Mouse (Mus musculus): ENCODE data around the gene Bcl2l10. TPM values are rescaled to one million over a fixed set of nuclear protein-coding genes. Genes with fewer than 3 reads are reported as not detected.

Bcl2l10 gene
- polyA plus RNA-seq, 1 experiment from 2014 or later, result not detected

GRCm38 (mm10) chr9:75378774-75379173 is 31.2 kb downstream of the Bcl2l10 start:
- H3K9me3 ChIP-seq, result no peaks in the 10 kb centered on the region
- WGBS, result 82% methylated on average over 2 of the region's 2 CpGs
- H3K36me3 ChIP-seq, result no peaks in the 10 kb centered on the region
- H3K27ac ChIP-seq, result no peak overlapping the region
- no peak overlapping the region for H3K4me2 ChIP-seq
- H3K4me3 ChIP-seq, result no peak overlapping the region
- no peaks in the 10 kb centered on the region for H3K4me1 ChIP-seq
- no peak for ATAC-seq (ENCODE audit: insufficient number of reproducible peaks, low FRiP score, low TSS enrichment, low read depth)
- no peak overlapping the region for H3K9ac ChIP-seq
- H3K27me3 ChIP-seq, result no peaks in the 10 kb centered on the region

GRCm38 (mm10) chr9:75382825-75383224 is 35.3 kb downstream of the Bcl2l10 start:
- ATAC-seq (ENCODE audit: insufficient number of reproducible peaks, low FRiP score, low TSS enrichment, low read depth), result no peak
- Histone ChIP-seq H3K9ac (no peak overlapping the region), H3K4me3 (no peak overlapping the region), H3K27me3 (no peaks in the 10 kb centered on the region), H3K36me3 (peaks cover 14% of the 10 kb centered on the region), H3K9me3 (no peaks in the 10 kb centered on the region), H3K4me1 (no peaks in the 10 kb centered on the region), H3K27ac (no peak overlapping the region), H3K4me2 (no peak overlapping the region)
- 86% methylated on average over 14 of the region's 14 CpGs for WGBS

DNA sequence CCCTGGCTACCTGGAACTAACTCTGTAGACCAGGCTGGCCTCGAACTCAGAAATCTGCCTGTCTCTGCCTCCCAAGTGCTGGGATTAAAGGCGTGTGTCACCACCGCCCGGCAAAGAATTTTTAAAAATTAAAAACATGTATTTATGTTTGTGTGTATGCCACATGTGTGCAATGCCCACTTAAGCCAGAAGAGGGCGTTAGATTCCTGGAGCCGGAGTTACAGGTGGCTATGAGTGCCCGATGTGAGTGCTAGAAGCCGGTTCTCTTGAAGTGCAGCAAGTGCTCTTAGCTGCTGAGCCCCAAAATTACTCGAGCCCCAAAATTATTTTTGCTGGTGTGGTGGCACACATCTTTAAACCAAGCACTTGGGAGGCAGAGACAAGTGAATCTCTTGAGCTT is 36.2 kb downstream of the Bcl2l10 start:
- H3K4me1 ChIP-seq, result no peaks in the 10 kb centered on the region
- H3K9me3 ChIP-seq, result no peaks in the 10 kb centered on the region
- H3K27ac ChIP-seq, result no peak overlapping the region
- ATAC-seq (ENCODE audit: insufficient number of reproducible peaks, low FRiP score, low TSS enrichment, low read depth), result no peak
- no peak overlapping the region for H3K4me2 ChIP-seq
- no peak overlapping the region for H3K9ac ChIP-seq
- no peaks in the 10 kb centered on the region for H3K27me3 ChIP-seq
- peaks cover 20% of the 10 kb centered on the region for H3K36me3 ChIP-seq
- 85% methylated on average over 9 of the region's 9 CpGs for WGBS
- no peak overlapping the region for H3K4me3 ChIP-seq

DNA sequence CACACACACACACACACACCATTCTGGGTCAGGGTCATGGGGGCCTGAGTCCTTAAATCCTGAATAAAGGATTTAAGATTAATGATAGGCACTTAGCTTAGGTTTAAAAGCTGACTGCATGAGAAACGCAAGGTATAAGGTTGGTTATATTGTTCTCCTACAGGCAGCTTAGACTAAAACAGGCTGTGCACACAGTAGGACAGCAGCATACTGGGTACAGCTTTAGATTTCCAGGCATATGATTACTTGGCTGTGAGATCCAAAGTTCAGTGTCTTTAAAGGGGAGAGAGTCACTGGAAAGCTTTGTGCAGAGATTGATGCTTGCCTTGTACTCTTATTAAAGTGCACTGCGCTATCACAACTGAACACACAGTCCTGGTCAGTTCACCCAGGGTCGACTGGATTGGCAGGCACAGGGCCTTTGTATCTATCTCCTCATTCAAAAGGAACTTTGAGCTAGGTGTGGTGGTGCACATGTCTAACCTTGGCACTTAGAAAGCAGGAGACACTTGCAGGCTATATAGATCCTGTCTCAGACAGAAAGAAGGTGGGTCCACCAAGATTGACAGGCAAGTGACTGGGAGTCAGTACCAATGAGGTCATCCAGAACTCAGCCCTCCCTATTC is 36.9 kb downstream of the Bcl2l10 start:
- ATAC-seq (ENCODE audit: insufficient number of reproducible peaks, low FRiP score, low TSS enrichment, low read depth), result no peak
- WGBS, result 86% methylated on average over 3 of the region's 3 CpGs
- Histone ChIP-seq H3K4me3 (no peak overlapping the region), H3K9ac (no peak overlapping the region), H3K27me3 (no peaks in the 10 kb centered on the region), H3K4me2 (no peak overlapping the region), H3K27ac (no peak overlapping the region), H3K36me3 (peaks cover 27% of the 10 kb centered on the region), H3K4me1 (no peaks in the 10 kb centered on the region), H3K9me3 (no peaks in the 10 kb centered on the region)

- no peak for ATAC-seq (ENCODE audit: insufficient number of reproducible peaks, low FRiP score, low TSS enrichment, low read depth)
- H3K9me3 ChIP-seq, result no peaks in the 10 kb centered on the region
- H3K4me1 ChIP-seq, result no peaks in the 10 kb centered on the region
- peaks cover 34% of the 10 kb centered on the region for H3K36me3 ChIP-seq
- no peak overlapping the region for H3K4me3 ChIP-seq
- H3K9ac ChIP-seq, result no peak overlapping the region
- WGBS, result 82% methylated on average over 9 of the region's 9 CpGs
- no peak overlapping the region for H3K4me2 ChIP-seq
- no peak overlapping the region for H3K27ac ChIP-seq
- H3K27me3 ChIP-seq, result no peaks in the 10 kb centered on the region
Observed at GRCm38 (mm10) chr9:75385218-75385974, 37.8 kb downstream of the Bcl2l10 start.

GRCm38 (mm10) chr9:75393251-75393650 is 45.7 kb downstream of the Bcl2l10 start:
- H3K9ac ChIP-seq, result no peak overlapping the region
- no peak for ATAC-seq (ENCODE audit: insufficient number of reproducible peaks, low FRiP score, low TSS enrichment, low read depth)
- H3K4me1 ChIP-seq, result no peaks in the 10 kb centered on the region

GRCm38 (mm10) chr9:75395971-75396370 is 48.4 kb downstream of the Bcl2l10 start:
- Histone ChIP-seq H3K27me3 (no peaks in the 10 kb centered on the region), H3K4me3 (no peak overlapping the region), H3K4me2 (no peak overlapping the region), H3K36me3 (peaks cover 63% of the 10 kb centered on the region), H3K9me3 (no peaks in the 10 kb centered on the region), H3K4me1 (no peaks in the 10 kb centered on the region), H3K9ac (no peak overlapping the region), H3K27ac (no peak overlapping the region)
- ATAC-seq (ENCODE audit: insufficient number of reproducible peaks, low FRiP score, low TSS enrichment, low read depth), result no peak
- WGBS, result 89% methylated on average over 6 of the region's 6 CpGs

More at GRCm38 (mm10) chr9:75393251-75393650, 45.7 kb downstream of the Bcl2l10 start:
- Histone ChIP-seq H3K36me3 (peaks cover 76% of the 10 kb centered on the region), H3K27me3 (no peaks in the 10 kb centered on the region), H3K4me2 (no peak overlapping the region), H3K9me3 (no peaks in the 10 kb centered on the region), H3K27ac (no peak overlapping the region), H3K4me3 (no peak overlapping the region)
- 81% methylated on average over 12 of the region's 12 CpGs for WGBS

DNA sequence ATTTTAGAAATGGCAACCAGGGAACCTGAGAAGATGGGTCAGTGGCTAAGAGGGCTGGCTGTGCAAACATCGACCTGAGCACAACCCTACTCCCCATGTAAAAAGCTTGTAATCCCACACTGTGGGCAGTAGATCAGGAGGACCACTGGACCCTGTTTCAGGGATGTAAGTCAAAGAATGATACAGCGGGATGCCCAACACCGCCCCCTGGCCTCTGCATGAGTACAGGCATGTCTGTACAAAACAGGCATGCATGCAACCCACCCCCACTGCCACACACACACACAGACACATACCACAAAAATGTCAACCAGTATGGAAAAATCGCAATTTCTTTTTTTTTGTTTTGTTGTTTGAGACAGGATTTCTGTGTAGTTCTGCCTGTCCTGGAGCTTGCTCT is 51.5 kb downstream of the Bcl2l10 start:
- 83% methylated on average over 4 of the region's 4 CpGs for WGBS
- H3K27ac ChIP-seq, result no peak overlapping the region
- H3K36me3 ChIP-seq, result peaks cover 41% of the 10 kb centered on the region
- no peak overlapping the region for H3K4me3 ChIP-seq
- H3K27me3 ChIP-seq, result no peaks in the 10 kb centered on the region
- no peak overlapping the region for H3K9ac ChIP-seq
- no peaks in the 10 kb centered on the region for H3K9me3 ChIP-seq
- no peak for ATAC-seq (ENCODE audit: insufficient number of reproducible peaks, low FRiP score, low TSS enrichment, low read depth)
- no peak overlapping the region for H3K4me2 ChIP-seq
- peaks cover 18% of the 10 kb centered on the region for H3K4me1 ChIP-seq

DNA sequence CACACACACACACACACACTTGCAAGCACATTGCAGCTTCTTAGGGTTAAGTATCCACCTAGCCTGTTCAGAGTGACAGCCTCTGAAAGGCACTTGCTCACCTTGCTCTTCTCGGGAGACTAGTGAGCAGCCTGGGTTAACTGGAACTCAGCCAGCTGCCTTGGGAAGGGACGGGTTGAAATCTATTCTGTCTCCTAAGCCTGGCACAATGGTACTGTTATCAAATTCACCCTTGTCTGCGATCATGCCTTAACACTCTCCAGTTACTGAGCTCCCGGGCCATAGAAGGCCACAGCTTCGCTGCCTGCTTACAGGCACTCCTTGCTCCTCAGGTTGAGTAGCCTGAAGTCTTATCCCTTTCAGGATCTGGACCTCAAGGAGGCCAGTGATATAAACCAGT is 53.1 kb downstream of the Bcl2l10 start:
- H3K4me1 ChIP-seq, result peaks cover 24% of the 10 kb centered on the region
- no peak overlapping the region for H3K9ac ChIP-seq
- no peaks in the 10 kb centered on the region for H3K27me3 ChIP-seq
- ATAC-seq (ENCODE audit: insufficient number of reproducible peaks, low FRiP score, low TSS enrichment, low read depth), result no peak
- no peak overlapping the region for H3K4me2 ChIP-seq
- no peak overlapping the region for H3K27ac ChIP-seq
- peaks cover 30% of the 10 kb centered on the region for H3K36me3 ChIP-seq
- WGBS, result 71% methylated on average over 5 of the region's 5 CpGs
- H3K4me3 ChIP-seq, result no peak overlapping the region
- H3K9me3 ChIP-seq, result no peaks in the 10 kb centered on the region

Other genes starting within 250 kb of the Bcl2l10 start
- 0.28 and 0.43 TPM in 2 replicates for gene Myo5c, start 115.7 kb upstream of the Bcl2l10 start, polyA plus RNA-seq (2015; fragmentation: Nextera tagmentation; extraction: Ambion mirVana)
- gene Gnb5, start 41.5 kb upstream of the Bcl2l10 start, polyA plus RNA-seq (2015; fragmentation: Nextera tagmentation; extraction: Ambion mirVana), result 24.6 TPM in 2 replicates
- gene Mapk6, start 62.2 kb downstream of the Bcl2l10 start, polyA plus RNA-seq (2015; fragmentation: Nextera tagmentation; extraction: Ambion mirVana), result 49.8 and 50.6 TPM in 2 replicates
- 37.5 and 42.3 TPM in 2 replicates for gene Leo1, start 93.8 kb downstream of the Bcl2l10 start, polyA plus RNA-seq (2015; fragmentation: Nextera tagmentation; extraction: Ambion mirVana)
- 154 and 158 TPM in 2 replicates for gene Tmod3, start 211.9 kb downstream of the Bcl2l10 start, polyA plus RNA-seq (2015; fragmentation: Nextera tagmentation; extraction: Ambion mirVana)

All from limb, embryonic 15.5 days (tissue).